Mouse (Mus musculus) T-cell, adult 2 months (primary cell): ENCODE results near the gene B3galt5.
A peak's percentile ranks its signal among the peaks of the same experiment; 100 is the strongest.

Experiments
- DNase-seq: peaks from one replicate; pipeline ENCODE4 v3.0.0; 2022; ENCODE audit warnings: low spot score

The B3galt5 gene

GRCm38 (mm10) chr16:96345117-96345516 lies 109.5 kb downstream of the B3galt5 start:
- DNase-seq: peak; percentile 59

GRCm38 (mm10) chr16:96348070-96348469 lies 112.5 kb downstream of the B3galt5 start:
- no peak for DNase-seq

DNA sequence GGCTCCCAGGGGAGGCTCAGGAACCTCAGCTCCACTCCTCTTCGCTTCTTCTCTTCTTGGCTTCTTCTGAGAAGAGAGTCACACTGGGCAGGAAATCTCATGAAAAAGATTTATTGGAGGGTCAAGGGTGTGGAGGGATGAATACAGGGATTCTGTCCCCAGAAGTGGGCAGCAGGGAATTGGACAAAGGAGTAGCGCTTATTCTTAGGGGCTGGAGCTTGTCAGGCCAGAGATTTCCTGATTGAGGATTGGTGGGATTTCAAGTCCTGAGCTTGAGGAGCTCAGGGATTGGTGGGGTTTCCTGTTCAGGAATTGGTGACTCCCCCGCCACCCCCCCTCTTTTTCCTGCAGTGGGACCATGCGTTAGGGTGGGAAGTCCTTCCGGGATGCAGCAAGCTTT lies 113.2 kb downstream of the B3galt5 start:
- no peak for DNase-seq

DNA sequence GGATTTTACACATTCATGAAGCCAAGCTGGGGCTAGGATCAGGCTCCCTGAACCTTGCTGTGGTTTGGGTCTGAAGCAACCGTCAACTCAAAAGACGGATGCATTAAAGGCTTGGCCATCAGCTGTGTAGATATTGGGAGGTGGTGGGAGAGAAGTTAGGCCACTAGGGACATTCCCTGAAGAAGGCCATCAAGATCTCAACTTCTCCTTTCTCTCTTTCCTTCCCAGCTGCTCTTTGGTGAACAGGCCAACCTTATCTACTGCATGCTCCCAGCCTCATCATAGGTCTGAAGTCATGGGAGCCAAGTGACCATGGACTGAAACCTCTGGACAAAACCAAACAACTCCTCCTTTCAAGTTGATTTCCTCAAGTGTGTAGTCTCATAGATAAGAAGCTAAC lies 115.9 kb downstream of the B3galt5 start:
- DNase-seq: no peak

DNA sequence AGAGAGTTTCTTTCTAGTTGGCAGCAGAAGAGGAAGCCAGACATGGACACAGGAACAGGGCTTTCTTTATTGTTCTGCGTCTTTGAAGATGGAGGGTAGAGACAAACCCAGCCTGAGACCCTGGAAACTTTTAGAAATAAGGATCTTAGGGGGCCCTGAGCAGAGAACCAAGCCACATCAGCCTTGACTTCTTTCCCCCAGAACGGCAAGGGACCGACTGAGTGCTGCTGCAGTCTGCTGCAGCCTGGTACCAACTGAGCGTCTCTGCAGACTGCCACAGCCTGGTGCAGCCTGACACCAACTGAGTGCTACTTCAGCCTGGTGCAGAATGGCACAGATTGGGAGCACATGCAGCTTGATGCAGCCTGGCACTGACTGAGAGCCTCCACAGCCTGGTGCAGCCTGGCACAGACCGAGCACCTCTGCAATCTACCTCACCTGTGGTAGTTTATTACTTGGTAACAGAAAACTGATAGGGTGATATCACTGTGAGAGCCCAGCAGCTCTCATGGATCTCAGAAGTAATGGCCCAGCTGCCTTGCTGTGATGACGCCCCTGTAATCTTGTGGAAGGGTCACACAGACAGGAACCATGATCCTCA lies 117.8 kb downstream of the B3galt5 start:
- no peak for DNase-seq

GRCm38 (mm10) chr16:96353996-96354395 lies 118.4 kb downstream of the B3galt5 start:
- no peak for DNase-seq

GRCm38 (mm10) chr16:96357903-96358302 lies 122.3 kb downstream of the B3galt5 start:
- DNase-seq: peak; percentile 37

GRCm38 (mm10) chr16:96361305-96362124 lies 125.9 kb downstream of the B3galt5 start:
- no peak for DNase-seq

DNA sequence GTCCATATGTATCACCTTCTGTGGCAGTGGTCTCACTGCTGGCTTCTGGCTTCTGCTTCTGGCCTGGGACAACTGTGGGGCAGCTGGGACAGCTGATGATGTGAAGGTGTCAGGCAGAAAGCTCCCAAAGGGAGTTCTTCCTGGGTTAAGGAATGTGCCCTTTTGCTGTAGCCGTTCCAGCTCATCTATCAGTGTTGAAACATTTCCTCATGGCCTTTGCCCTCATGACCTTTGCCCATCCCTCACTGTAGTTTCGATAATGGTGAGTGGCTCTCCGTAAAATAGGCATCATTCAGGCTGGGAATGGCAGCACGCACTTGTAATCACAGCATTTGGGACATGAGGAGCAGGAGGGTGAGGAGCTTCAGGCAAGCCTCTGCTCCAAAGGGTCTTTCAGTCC lies 127.3 kb downstream of the B3galt5 start:
- DNase-seq: no peak

GRCm38 (mm10) chr16:96363277-96363676 lies 127.7 kb downstream of the B3galt5 start:
- no peak for DNase-seq

DNA sequence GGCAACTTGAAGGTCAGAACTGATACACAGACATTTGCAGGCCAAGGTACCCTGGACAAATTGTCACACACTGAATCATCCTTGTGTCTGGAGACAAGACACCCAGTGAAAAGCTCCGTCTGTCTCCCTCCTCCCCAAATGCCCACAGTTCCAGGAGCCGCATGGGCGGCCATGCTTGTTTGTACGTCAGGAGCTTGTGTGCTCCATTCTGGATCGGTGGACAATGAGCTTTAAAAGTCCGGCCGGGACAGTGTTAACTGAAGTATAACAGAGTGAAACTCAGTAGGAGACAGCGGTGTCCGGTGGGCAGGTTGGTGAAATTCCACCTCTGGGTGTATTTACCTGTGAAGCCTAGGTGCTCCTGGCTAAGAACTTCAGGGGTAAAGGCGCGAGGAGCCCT lies 129.3 kb downstream of the B3galt5 start:
- no peak for DNase-seq
